Mouse (Mus musculus) c-Kit-positive CD71-positive TER-119-negative erythroid progenitor cells, embryonic 14.5 days (primary cell): ENCODE measurements around the gene Gm10770.
"Not testable (repeated sequence)": the region's sequence is repeated elsewhere in the genome, so short reads cannot be mapped to it uniquely, and the experiment has no call there.

Experiments used
- DNase-seq: peaks from one replicate; pipeline ENCODE4 v3.0.0-alpha.2; 2013; ENCODE audit warnings: low read depth

The Gm10770 gene

GRCm38 (mm10) chr2:150179579-150179978, at the start of gene Gm10770:
Gene Gm10770 (minus strand): TSS chr2:150179679.
- DNase-seq = not testable (repeated sequence)

- DNase-seq = not testable (repeated sequence)
These were observed 43.8 kb upstream of the Gm10770 start for GRCm38 (mm10) chr2:150223263-150223662.

- not testable (repeated sequence) for DNase-seq
These were observed 38.9 kb upstream of the Gm10770 start for GRCm38 (mm10) chr2:150218363-150218725.

- DNase-seq = not testable (repeated sequence)
These were observed 38.3 kb upstream of the Gm10770 start, which contains the start of gene Zfp937 for GRCm38 (mm10) chr2:150217600-150218362. Gene Zfp937 (plus strand): TSS chr2:150218073.

- DNase-seq = not testable (repeated sequence)
These were observed 2.1 kb upstream of the Gm10770 start, which contains the start of gene Gm14139 for GRCm38 (mm10) chr2:150181570-150181999. Gene Gm14139 (plus strand): TSS chr2:150181755.

- not testable (repeated sequence) for DNase-seq
These were observed 1.6 kb upstream of the Gm10770 start for GRCm38 (mm10) chr2:150181046-150181445.

GRCm38 (mm10) chr2:150173833-150174232, 5.6 kb downstream of the Gm10770 start:
- no peak for DNase-seq

- no peak for DNase-seq
These were observed 12.8 kb downstream of the Gm10770 start for GRCm38 (mm10) chr2:150166703-150167102.

- peak; percentile 85 for DNase-seq
These were observed 43.0 kb downstream of the Gm10770 start, which contains the start of gene Zfp120 for GRCm38 (mm10) chr2:150136435-150136897. Gene Zfp120 (minus strand): TSS chr2:150136708.

- DNase-seq = no peak
These were observed 46.7 kb downstream of the Gm10770 start for GRCm38 (mm10) chr2:150132773-150133172.

- not testable (repeated sequence) for DNase-seq
These were observed 47.5 kb downstream of the Gm10770 start for GRCm38 (mm10) chr2:150132002-150132401.
